Mouse (Mus musculus): ENCODE results near the gene Plppr4.

DNA sequence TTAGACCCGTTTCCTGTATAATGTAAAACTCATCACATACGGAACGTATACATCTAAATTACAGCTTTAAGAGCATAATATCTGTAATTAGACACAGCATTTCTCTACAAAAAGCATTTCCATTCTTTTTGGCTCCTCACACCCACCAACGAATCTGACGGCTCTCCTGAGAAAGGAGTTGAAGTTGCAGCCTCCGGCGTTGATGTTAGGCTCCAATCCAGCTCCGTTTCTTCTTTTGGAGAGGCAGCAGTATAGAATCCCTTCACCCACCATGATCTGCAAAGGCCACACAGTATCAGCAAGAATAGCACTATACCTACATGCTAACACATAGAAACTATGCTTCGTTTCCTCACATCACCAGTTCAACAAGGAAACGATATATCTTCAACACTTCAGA, 29.2 kb downstream of the Plppr4 start:
- TF ChIP-seq CTCF (IDR thresholded peaks at IDR 0.05; ENCODE audit: low read depth) (no peak), EP300 (IDR thresholded peaks at IDR 0.05; ENCODE audit: low read depth) (no peak)

Data from liver, postnatal 0 days (tissue).